Comparison of ENCODE assay signal across 8 mouse cellular contexts in genomic region chr19:5846154-5846553, GRCm38 (mm10). TPM values are rescaled to one million over a fixed set of nuclear protein-coding genes. Genes with fewer than 3 reads are reported as not detected.
A peak's percentile ranks its signal among the peaks of the same experiment; 100 is the strongest.
DNase-seq lines count a peak whose midpoint lies in the region; ATAC-seq and TF ChIP-seq lines count a peak whose summit lies in the region.

No protein-coding gene starts in this region.

- peak overlapping the region; percentile 51 for H3K4me3 ChIP-seq in layer of hippocampus, adult 2 months
- peak overlapping the region; percentile 60 for H3K4me3 ChIP-seq in brown adipose tissue, adult 24 weeks (ENCODE audit: insufficient read depth, low read depth, low read length)
- H3K4me3 ChIP-seq in forebrain, embryonic 12.5 days (replicated peaks): peak overlapping the region; percentile 33
- peak overlapping the region; percentile 40 for H3K4me3 ChIP-seq in intestine, embryonic 15.5 days (replicated peaks)
- H3K4me3 ChIP-seq in midbrain, embryonic 11.5 days (ENCODE audit: low read depth, low read length): peak overlapping the region; percentile 27

- WGBS in forebrain, embryonic 12.5 days: under 1% methylated on average over 7 of the region's 7 CpGs
- WGBS in intestine, embryonic 15.5 days: 0% methylated on average over 7 of the region's 7 CpGs
- 1% methylated on average over 7 of the region's 7 CpGs for WGBS in midbrain, embryonic 11.5 days

- H3K4me2 ChIP-seq in forebrain, embryonic 12.5 days: peak overlapping the region; percentile 63
- H3K4me2 ChIP-seq in intestine, embryonic 15.5 days (replicated peaks): peak overlapping the region; percentile 74
- peak overlapping the region; percentile 57 for H3K4me2 ChIP-seq in midbrain, embryonic 11.5 days

- no peak for DNase-seq in layer of hippocampus, adult 2 months (ENCODE audit: low spot score in 2 of 2)
- no peak for DNase-seq in layer of hippocampus, adult 8-10 months (ENCODE audit: low spot score in 2 of 2)
- peak; percentile 96 for DNase-seq in midbrain, embryonic 11.5 days (ENCODE audit: low spot score, missing footprints)
- no peak for DNase-seq in ovary, adult 18-20 months (ENCODE audit: low spot score)
- no peak for DNase-seq in c-Kit-positive CD71-positive TER-119-positive erythroid progenitor cells, embryonic 14.5 days (ENCODE audit: low spot score)

- peak overlapping the region; percentile 100 for H3K27ac ChIP-seq in layer of hippocampus, adult 2 months
- H3K27ac ChIP-seq in brown adipose tissue, adult 24 weeks (replicated peaks; ENCODE audit: low read depth, low read length): peak overlapping the region; percentile 100
- H3K27ac ChIP-seq in forebrain, embryonic 12.5 days: peak overlapping the region; percentile 99
- H3K27ac ChIP-seq in intestine, embryonic 15.5 days: peak overlapping the region; percentile 99
- H3K27ac ChIP-seq in midbrain, embryonic 11.5 days (ENCODE audit: low read depth, low read length): peak overlapping the region; percentile 97

- TF ChIP-seq CTCF in layer of hippocampus, adult 2 months (conservative IDR thresholded peaks at IDR 0.05): peak; percentile 37

- no peaks in the 10 kb centered on the region for H3K27me3 ChIP-seq in forebrain, embryonic 12.5 days
- no peaks in the 10 kb centered on the region for H3K27me3 ChIP-seq in intestine, embryonic 15.5 days (replicated peaks)
- H3K27me3 ChIP-seq in midbrain, embryonic 11.5 days (ENCODE audit: control insufficient read depth, insufficient read depth, low read length): no peaks in the 10 kb centered on the region

- no peaks in the 10 kb centered on the region for H3K36me3 ChIP-seq in forebrain, embryonic 12.5 days (replicated peaks)
- no peaks in the 10 kb centered on the region for H3K36me3 ChIP-seq in intestine, embryonic 15.5 days
- H3K36me3 ChIP-seq in midbrain, embryonic 11.5 days (ENCODE audit: control insufficient read depth, insufficient read depth, low read length): no peaks in the 10 kb centered on the region

- H3K9me3 ChIP-seq in forebrain, embryonic 12.5 days: no peaks in the 10 kb centered on the region
- no peaks in the 10 kb centered on the region for H3K9me3 ChIP-seq in intestine, embryonic 15.5 days
- H3K9me3 ChIP-seq in midbrain, embryonic 11.5 days (ENCODE audit: control insufficient read depth, low read length): no peaks in the 10 kb centered on the region

- H3K4me1 ChIP-seq in brown adipose tissue, adult 24 weeks (ENCODE audit: control insufficient read depth, insufficient read depth, insufficient read length, low read length): peaks cover 23% of the 10 kb centered on the region
- peaks cover 88% of the 10 kb centered on the region for H3K4me1 ChIP-seq in forebrain, embryonic 12.5 days
- peaks cover 69% of the 10 kb centered on the region for H3K4me1 ChIP-seq in intestine, embryonic 15.5 days (replicated peaks)
- H3K4me1 ChIP-seq in midbrain, embryonic 11.5 days (ENCODE audit: control insufficient read depth, insufficient read depth, low read length): peaks cover 71% of the 10 kb centered on the region

- ATAC-seq in forebrain, embryonic 12.5 days (ENCODE audit: low FRiP score): no peak; the same call in 1 of the 2 replicates
- ATAC-seq in intestine, embryonic 15.5 days: peak; percentile 26
- ATAC-seq in midbrain, embryonic 11.5 days (ENCODE audit: low FRiP score): peak; percentile 72

- H3K9ac ChIP-seq in forebrain, embryonic 12.5 days: peak overlapping the region; percentile 52
- H3K9ac ChIP-seq in intestine, embryonic 15.5 days: peak overlapping the region; percentile 44; the same call in 1 of the 2 replicates
- H3K9ac ChIP-seq in midbrain, embryonic 11.5 days (ENCODE audit: low read length): peak overlapping the region; percentile 65

RNA-seq across cellular contexts. Expression of gene Frmd8, which starts 28.9 kb away (rescaled TPM):
- 10 to 100 TPM in 1 of 2 experiments, 1 to 10 TPM in 1; 9.5 to 10.6 TPM for total RNA-seq in layer of hippocampus, adult 2 months (2021)
- total RNA-seq in layer of hippocampus, adult 8-10 months (2022): 10 to 100 TPM; 10.4 to 20.8 (median 16.3) TPM
- polyA plus RNA-seq in brown adipose tissue, adult 24 weeks (2012; ENCODE audit: insufficient read depth, insufficient read length, missing spikeins): 6.6 and 7.0 TPM in 2 replicates
- 25.6 and 25.9 TPM in 2 replicates for polyA plus RNA-seq in forebrain, embryonic 12.5 days (2016; fragmentation: Nextera tagmentation; extraction: Ambion mirVana)
- 26.9 and 28.0 TPM in 2 replicates for polyA plus RNA-seq in intestine, embryonic 15.5 days (2015; fragmentation: Nextera tagmentation; extraction: Ambion mirVana)
- polyA plus RNA-seq in midbrain, embryonic 11.5 days (2014; fragmentation: Nextera tagmentation; extraction: Ambion mirVana): 11.5 and 14.0 TPM in 2 replicates

RNA-seq across cellular contexts. Expression of gene Slc25a45, which starts 31.5 kb away (rescaled TPM):
- 1 to 10 TPM; 3.5 to 3.6 TPM for total RNA-seq in layer of hippocampus, adult 2 months (2021)
- 1 to 10 TPM; 3.1 to 7.1 (median 4.5) TPM for total RNA-seq in layer of hippocampus, adult 8-10 months (2022)
- polyA plus RNA-seq in brown adipose tissue, adult 24 weeks (2012; ENCODE audit: insufficient read depth, insufficient read length, missing spikeins): 2.3 and 2.4 TPM in 2 replicates
- 1.3 and 1.8 TPM in 2 replicates for polyA plus RNA-seq in forebrain, embryonic 12.5 days (2016; fragmentation: Nextera tagmentation; extraction: Ambion mirVana)
- polyA plus RNA-seq in intestine, embryonic 15.5 days (2015; fragmentation: Nextera tagmentation; extraction: Ambion mirVana): 3.5 and 4.2 TPM in 2 replicates
- 1.1 and 1.8 TPM in 2 replicates for polyA plus RNA-seq in midbrain, embryonic 11.5 days (2014; fragmentation: Nextera tagmentation; extraction: Ambion mirVana)

RNA-seq across cellular contexts. Expression of gene Tigd3, which starts 47.8 kb away (rescaled TPM):
- total RNA-seq in layer of hippocampus, adult 2 months (2021): 1 to 10 TPM; 2.5 to 3.2 TPM
- total RNA-seq in layer of hippocampus, adult 8-10 months (2022): 1 to 10 TPM; 2.2 to 3.5 (median 2.9) TPM
- not detected in 2 replicates for polyA plus RNA-seq in brown adipose tissue, adult 24 weeks (2012; ENCODE audit: insufficient read depth, insufficient read length, missing spikeins)
- polyA plus RNA-seq in forebrain, embryonic 12.5 days (2016; fragmentation: Nextera tagmentation; extraction: Ambion mirVana): 11.1 and 12.8 TPM in 2 replicates
- 1.9 and 2.7 TPM in 2 replicates for polyA plus RNA-seq in intestine, embryonic 15.5 days (2015; fragmentation: Nextera tagmentation; extraction: Ambion mirVana)
- polyA plus RNA-seq in midbrain, embryonic 11.5 days (2014; fragmentation: Nextera tagmentation; extraction: Ambion mirVana): 7.3 and 8.3 TPM in 2 replicates
